Mouse (Mus musculus) lung, embryonic 15.5 days (tissue): ENCODE data around the gene Gsdma2. TPM values are rescaled to one million over a fixed set of nuclear protein-coding genes. Genes with fewer than 3 reads are reported as not detected.

ENCODE experiments used
- ATAC-seq: fragments of 200-750 bp; cut with Nextera tagmentation; 2 replicates; pipeline ENCODE4 v1.8.0; 2017; ENCODE audit warnings: moderate number of reproducible peaks, borderline replicate concordance; ENCODE audit not compliant: low FRiP score, low TSS enrichment; ENCODE audit errors: extremely low read depth
- H3K27ac ChIP-seq: fragments of 300-500 bp; sonication (generic); 2 replicates; pipeline ENCODE4 v1.5.1; 2015; ENCODE audit warnings: moderate library complexity, mild to moderate bottlenecking, inconsistent platforms
- H3K27me3 ChIP-seq: fragments of 300-500 bp; sonication (generic); 2 replicates; pipeline ENCODE4 v1.6.1; 2015; ENCODE audit warnings: inconsistent platforms
- H3K36me3 ChIP-seq: fragments of 300-500 bp; sonication (generic); 2 replicates; pipeline ENCODE4 v1.6.1; 2015; ENCODE audit warnings: inconsistent platforms
- H3K4me1 ChIP-seq: fragments of 300-500 bp; sonication (generic); 2 replicates; pipeline ENCODE4 v1.6.1; 2015; ENCODE audit warnings: inconsistent platforms
- H3K4me2 ChIP-seq: fragments of 300-500 bp; sonication (generic); 2 replicates; pipeline ENCODE4 v1.6.1; 2015; ENCODE audit warnings: inconsistent platforms, mild to moderate bottlenecking, moderate library complexity
- H3K4me3 ChIP-seq: fragments of 300-500 bp; sonication (generic); 2 replicates; pipeline ENCODE4 v1.5.1; 2015; ENCODE audit warnings: mild to moderate bottlenecking, inconsistent platforms
- H3K9ac ChIP-seq: fragments of 300-500 bp; sonication (generic); 2 replicates; pipeline ENCODE4 v1.6.1; 2015; ENCODE audit warnings: inconsistent platforms
- H3K9me3 ChIP-seq: fragments of 300-500 bp; sonication (generic); 2 replicates; pipeline ENCODE4 v1.6.1; 2016; ENCODE audit warnings: inconsistent platforms
- WGBS: fragments of 180-500 bp; shearing (Covaris S2); methylation state at CpG from one replicate; pipeline ENCODE4 v1.1.7; 2015; 5-methylcytosine and 5-hydroxymethylcytosine counted together
- polyA plus RNA-seq: library from polyadenylated mRNA; unstranded; fragments of >200 nt; fragmentation: Nextera tagmentation; extraction: Ambion mirVana; gene quantifications from 2 replicates; pipeline ENCODE4 v1.2.1, GENCODE M21; 2015

Gene Gsdma2
- polyA plus RNA-seq, 1 experiment from 2014 or later: not detected

DNA sequence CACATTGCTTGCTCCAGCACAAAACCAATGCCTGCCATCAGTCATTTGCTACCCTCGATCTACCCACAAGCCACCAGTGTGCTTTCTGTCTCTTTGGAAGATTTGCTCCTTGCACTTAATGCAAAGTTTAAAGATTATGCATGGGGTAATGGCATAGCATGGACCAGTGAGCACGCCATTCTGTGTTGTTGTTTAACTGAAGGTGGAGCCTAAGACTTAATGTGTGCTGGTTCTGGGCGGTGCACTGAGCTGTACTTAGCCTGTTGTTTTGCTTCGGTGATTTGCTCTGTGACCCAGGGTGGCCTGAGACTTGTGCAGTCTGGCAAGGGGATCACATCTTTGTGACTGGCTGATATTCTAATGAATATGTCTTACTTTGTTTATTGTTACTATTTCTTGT, 40.4 kb downstream of the Gsdma2 start:
- H3K4me1 ChIP-seq: peaks cover 15% of the 10 kb centered on the region
- H3K9me3 ChIP-seq: no peaks in the 10 kb centered on the region
- WGBS: 84% methylated on average over 4 of the region's 4 CpGs
- no peaks in the 10 kb centered on the region for H3K27me3 ChIP-seq
- peaks cover 62% of the 10 kb centered on the region for H3K36me3 ChIP-seq
- no peak overlapping the region for H3K27ac ChIP-seq
- H3K4me3 ChIP-seq: no peak overlapping the region
- ATAC-seq: no peak
- H3K4me2 ChIP-seq: no peak overlapping the region
- no peak overlapping the region for H3K9ac ChIP-seq

DNA sequence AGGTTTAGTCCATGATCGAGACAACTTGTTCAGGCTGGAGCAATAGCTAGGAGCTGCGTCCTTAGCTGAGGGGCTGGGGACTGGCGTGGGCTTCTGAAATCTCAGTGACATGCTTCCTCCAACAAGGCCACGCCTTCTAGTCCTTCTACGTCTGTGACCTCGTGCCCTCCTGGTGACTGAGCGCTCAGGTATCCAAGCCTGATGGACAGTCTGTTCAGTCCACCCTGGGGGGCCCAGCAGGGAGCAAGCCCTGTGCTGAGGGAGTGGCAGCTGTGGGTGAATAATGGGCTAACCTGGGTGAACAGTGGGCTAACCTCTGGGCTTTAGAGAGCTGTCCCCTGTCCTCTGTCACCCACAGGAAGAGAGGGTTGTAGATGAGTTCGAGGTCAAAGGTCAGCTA, 41.5 kb downstream of the Gsdma2 start:
- H3K4me3 ChIP-seq: no peak overlapping the region
- H3K4me1 ChIP-seq: peaks cover 15% of the 10 kb centered on the region
- no peak overlapping the region for H3K4me2 ChIP-seq
- no peak overlapping the region for H3K27ac ChIP-seq
- no peaks in the 10 kb centered on the region for H3K27me3 ChIP-seq
- peaks cover 73% of the 10 kb centered on the region for H3K36me3 ChIP-seq
- H3K9ac ChIP-seq: no peak overlapping the region
- WGBS: 82% methylated on average over 8 of the region's 8 CpGs
- no peaks in the 10 kb centered on the region for H3K9me3 ChIP-seq
- ATAC-seq: no peak

DNA sequence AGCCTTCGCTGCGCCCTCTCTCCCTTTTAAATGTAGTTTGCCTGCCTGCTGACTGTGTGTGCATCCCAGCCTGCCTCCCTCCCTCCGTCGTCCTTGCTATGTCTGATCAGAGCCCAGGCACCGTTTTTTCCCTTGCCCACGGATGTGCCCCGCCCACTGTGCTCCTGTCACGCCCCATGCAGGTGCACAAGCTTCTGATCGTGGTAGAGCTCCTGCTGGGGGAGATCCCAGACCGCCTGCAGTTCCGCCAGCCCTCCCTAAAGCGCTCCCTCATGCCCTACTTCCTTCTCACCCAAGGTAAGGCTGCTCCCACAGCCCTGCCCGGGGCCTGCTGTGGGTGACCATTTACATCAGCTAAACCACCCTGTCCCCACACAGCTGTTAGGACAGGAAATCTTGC, 46.6 kb downstream of the Gsdma2 start:
- no peak overlapping the region for H3K27ac ChIP-seq
- H3K36me3 ChIP-seq: peaks cover 75% of the 10 kb centered on the region
- H3K4me3 ChIP-seq: no peak overlapping the region
- no peak for ATAC-seq
- no peak overlapping the region for H3K9ac ChIP-seq
- no peaks in the 10 kb centered on the region for H3K27me3 ChIP-seq
- H3K4me1 ChIP-seq: no peaks in the 10 kb centered on the region
- H3K9me3 ChIP-seq: no peaks in the 10 kb centered on the region
- 72% methylated on average over 13 of the region's 13 CpGs for WGBS
- no peak overlapping the region for H3K4me2 ChIP-seq

DNA sequence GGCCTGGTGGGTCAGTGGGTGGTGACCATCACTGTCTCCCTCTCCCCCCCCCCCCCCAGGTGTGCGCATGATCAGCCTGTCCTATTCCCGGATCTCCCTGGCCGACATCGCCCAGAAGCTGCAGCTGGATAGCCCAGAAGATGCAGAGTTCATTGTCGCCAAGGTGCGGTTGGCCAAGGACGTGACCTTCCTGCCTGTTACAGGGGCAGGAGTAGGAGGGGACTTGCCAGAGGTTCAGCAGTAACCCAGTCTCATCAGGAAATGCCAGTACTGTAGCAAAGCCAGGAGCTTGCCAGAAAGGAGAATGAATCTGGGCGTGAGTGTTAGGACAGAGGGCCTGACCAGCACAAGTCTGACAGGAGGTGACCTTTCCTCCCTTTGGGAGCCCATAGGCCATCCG, 47.2 kb downstream of the Gsdma2 start:
- Histone ChIP-seq H3K4me2 (no peak overlapping the region), H3K9ac (no peak overlapping the region), H3K36me3 (peaks cover 72% of the 10 kb centered on the region), H3K27me3 (no peaks in the 10 kb centered on the region), H3K27ac (no peak overlapping the region), H3K9me3 (no peaks in the 10 kb centered on the region), H3K4me1 (no peaks in the 10 kb centered on the region), H3K4me3 (no peak overlapping the region)
- no peak for ATAC-seq
- 82% methylated on average over 7 of the region's 9 CpGs for WGBS

DNA sequence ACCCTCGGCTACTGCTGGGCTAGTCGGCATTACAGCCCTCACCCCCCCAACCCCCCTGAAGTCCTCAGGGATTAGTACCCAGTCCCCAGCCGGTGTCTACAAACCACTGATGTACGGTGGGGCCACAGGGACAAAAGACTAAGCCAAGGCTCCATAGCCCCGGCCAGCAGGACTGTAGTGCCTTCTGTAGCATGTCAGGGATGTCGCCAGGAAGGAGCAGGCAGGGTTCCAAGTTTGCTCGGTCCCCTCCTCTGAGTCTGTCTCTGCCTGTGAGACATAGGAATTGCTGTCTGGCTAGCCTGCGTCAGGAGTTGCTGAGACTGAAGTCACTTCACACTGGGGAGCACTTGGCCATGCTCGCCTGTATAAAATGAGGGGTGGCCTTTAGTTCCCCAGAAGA, 47.7 kb downstream of the Gsdma2 start:
- Histone ChIP-seq H3K4me3 (no peak overlapping the region), H3K27me3 (no peaks in the 10 kb centered on the region), H3K9me3 (no peaks in the 10 kb centered on the region), H3K4me1 (no peaks in the 10 kb centered on the region), H3K36me3 (peaks cover 72% of the 10 kb centered on the region), H3K4me2 (no peak overlapping the region), H3K9ac (no peak overlapping the region), H3K27ac (no peak overlapping the region)
- no peak for ATAC-seq
- 72% methylated on average over 9 of the region's 9 CpGs for WGBS

DNA sequence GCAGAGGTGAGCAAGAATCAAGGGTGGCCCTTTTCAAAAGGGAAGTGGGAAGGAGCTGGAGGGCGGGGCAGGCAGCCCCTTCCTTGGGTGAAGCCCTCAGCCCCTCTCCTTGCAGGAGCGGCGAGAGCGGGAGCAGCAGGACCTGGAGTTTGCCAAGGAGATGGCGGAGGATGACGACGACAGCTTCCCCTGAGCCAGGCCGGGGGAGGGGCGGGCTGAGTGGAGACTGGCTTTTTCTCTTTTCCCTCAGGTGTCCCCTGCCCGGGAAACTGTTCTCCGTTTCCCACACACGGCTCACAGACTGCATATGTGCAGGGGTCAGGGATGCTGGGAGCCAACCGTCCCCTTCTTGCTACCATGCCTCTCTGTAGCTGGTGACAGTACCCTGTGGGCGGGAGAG, 48.8 kb downstream of the Gsdma2 start:
- Histone ChIP-seq H3K27ac (no peak overlapping the region), H3K9ac (no peak overlapping the region), H3K27me3 (no peaks in the 10 kb centered on the region), H3K4me2 (no peak overlapping the region), H3K9me3 (no peaks in the 10 kb centered on the region), H3K4me1 (peaks cover 3% of the 10 kb centered on the region; the same call in 1 of the 2 replicates), H3K36me3 (peaks cover 61% of the 10 kb centered on the region), H3K4me3 (no peak overlapping the region)
- 70% methylated on average over 14 of the region's 14 CpGs for WGBS
- no peak for ATAC-seq

DNA sequence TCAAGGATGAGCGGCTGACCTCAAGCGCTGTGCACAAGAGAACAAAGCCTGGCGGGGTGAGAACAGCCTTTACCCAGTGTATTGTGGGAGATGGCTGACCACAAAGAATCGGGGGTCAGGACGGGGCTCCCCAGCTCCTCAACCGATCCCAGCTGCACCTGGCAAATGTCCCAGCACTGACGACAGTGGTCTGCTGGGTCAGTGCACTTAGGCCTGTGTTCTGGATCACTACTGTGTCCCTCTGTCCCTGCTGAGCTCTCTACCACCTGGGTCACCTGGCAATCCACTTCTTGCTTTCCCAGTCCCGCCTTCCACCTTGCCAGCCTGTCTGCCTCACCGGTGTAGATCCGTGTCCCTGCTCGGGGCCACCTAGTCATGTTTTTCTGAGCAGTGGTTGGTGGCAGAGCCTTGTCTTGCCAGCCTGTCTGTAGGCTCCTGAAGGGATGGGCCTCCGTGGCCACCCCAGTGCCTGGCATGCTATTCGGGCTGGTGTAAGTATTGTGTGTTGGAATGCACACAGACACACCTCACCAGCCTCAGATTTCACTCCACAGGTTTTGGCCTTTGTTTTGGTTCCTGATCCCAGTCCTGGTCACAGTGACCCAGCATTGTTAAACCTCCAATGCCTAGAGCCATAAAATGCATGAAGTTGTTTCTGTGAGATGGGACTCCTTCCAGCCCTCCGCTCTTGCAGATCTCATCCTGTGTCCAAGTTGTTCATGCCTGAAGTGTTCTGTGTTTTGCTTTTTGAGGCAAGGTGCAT, 50.1 kb downstream of the Gsdma2 start:
- Histone ChIP-seq H3K4me3 (no peak overlapping the region), H3K9ac (no peak overlapping the region), H3K27ac (no peak overlapping the region), H3K4me1 (peaks cover 3% of the 10 kb centered on the region; the same call in 1 of the 2 replicates), H3K9me3 (no peaks in the 10 kb centered on the region), H3K36me3 (peaks cover 49% of the 10 kb centered on the region), H3K27me3 (no peaks in the 10 kb centered on the region), H3K4me2 (no peak overlapping the region)
- whole genome bisulfite sequencing: 79% methylated on average over 14 of the region's 14 CpGs
- no peak for ATAC-seq

DNA sequence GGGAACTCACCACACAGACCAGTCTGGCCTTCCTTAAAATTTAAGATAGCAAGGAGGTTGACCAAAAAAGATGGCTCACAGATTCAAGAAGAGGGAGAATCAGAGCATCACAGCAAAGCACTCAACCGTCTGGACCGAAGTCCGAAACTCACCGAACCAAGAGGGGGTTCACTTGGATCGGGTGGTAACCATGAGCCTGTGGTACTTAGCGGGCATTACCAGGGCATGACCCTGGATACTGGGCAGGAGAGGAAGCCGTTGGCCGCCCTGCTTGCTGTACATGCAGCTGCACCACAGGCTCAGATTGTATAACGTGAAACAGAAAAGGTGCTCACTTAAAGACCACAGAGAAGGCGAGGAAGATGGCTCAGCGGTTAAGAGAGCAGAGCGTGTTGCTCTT, 50.7 kb downstream of the Gsdma2 start:
- Histone ChIP-seq H3K27ac (no peak overlapping the region), H3K4me1 (peaks cover 3% of the 10 kb centered on the region; the same call in 1 of the 2 replicates), H3K9ac (no peak overlapping the region), H3K36me3 (peaks cover 43% of the 10 kb centered on the region), H3K9me3 (no peaks in the 10 kb centered on the region), H3K4me3 (no peak overlapping the region), H3K4me2 (no peak overlapping the region), H3K27me3 (no peaks in the 10 kb centered on the region)
- no peak for ATAC-seq
- 89% methylated on average over 12 of the region's 12 CpGs for WGBS

DNA sequence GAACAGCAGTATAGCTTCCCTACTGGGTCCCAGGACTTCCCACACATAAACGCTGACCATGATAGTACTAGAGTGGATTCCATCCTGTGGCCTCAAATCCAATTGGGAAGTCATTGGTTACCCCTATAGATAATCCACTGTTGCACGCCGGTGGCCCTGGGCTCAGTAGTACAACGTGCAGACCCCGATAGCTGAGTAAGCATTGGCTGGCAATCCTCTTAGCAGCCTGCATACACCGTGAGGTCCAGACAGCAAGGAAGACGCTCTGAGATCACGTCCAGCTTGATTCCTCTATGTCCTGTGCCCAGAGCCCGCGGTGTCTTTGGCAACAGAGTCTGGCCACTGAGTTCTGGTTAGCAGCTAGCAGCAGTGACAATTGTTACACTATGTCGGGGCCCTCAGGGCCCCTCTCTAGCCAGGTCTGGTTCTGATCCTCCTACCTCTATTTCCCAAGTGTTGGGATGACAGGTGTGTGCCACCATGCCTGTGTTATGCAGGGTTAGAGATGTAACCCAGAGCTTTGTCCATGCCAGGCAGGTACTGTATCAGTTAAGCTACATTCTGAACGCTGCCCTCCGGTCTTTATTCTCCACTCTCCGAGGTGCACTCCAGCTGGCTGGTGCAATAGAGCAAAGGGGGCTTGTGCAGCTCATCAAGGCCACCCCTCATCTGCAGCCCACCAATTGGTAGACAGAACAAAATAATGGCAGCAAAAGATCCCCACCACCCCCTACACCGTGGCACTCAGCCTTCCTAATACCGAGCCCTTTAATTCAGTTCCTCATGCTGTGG, 52.5 kb downstream of the Gsdma2 start:
- H3K4me1 ChIP-seq: peaks cover 3% of the 10 kb centered on the region; the same call in 1 of the 2 replicates
- H3K27me3 ChIP-seq: no peaks in the 10 kb centered on the region
- H3K4me2 ChIP-seq: no peak overlapping the region
- no peak overlapping the region for H3K9ac ChIP-seq
- no peak overlapping the region for H3K27ac ChIP-seq
- peaks cover 25% of the 10 kb centered on the region for H3K36me3 ChIP-seq
- ATAC-seq: no peak
- WGBS: 81% methylated on average over 16 of the region's 16 CpGs
- no peaks in the 10 kb centered on the region for H3K9me3 ChIP-seq
- H3K4me3 ChIP-seq: no peak overlapping the region

DNA sequence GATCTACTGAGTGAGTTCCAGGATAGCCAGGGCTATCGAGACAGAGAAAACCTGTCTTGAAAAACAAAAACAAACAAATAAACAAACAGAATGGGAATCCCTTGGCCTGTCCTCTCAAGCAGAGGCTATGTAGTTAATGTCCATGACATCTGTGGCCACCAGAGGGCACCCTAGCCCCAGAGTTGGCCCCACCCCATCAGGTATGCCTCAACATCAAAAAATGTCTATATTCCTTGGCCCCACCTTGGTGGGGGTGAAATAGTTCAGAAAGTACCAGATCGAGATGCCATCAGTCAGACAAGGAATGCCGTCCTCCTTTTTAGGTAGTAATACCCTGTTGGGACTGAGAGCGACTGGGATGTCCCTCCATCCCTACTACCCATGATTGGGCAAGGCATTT, 53.4 kb downstream of the Gsdma2 start:
- H3K4me1 ChIP-seq: peaks cover 3% of the 10 kb centered on the region; the same call in 1 of the 2 replicates
- WGBS: 30% methylated on average over 4 of the region's 4 CpGs
- no peaks in the 10 kb centered on the region for H3K27me3 ChIP-seq
- no peak overlapping the region for H3K9ac ChIP-seq
- no peak overlapping the region for H3K4me2 ChIP-seq
- peak; percentile 46; the same call in 1 of the 2 replicates for ATAC-seq
- H3K36me3 ChIP-seq: peaks cover 23% of the 10 kb centered on the region
- no peaks in the 10 kb centered on the region for H3K9me3 ChIP-seq
- no peak overlapping the region for H3K27ac ChIP-seq
- no peak overlapping the region for H3K4me3 ChIP-seq

DNA sequence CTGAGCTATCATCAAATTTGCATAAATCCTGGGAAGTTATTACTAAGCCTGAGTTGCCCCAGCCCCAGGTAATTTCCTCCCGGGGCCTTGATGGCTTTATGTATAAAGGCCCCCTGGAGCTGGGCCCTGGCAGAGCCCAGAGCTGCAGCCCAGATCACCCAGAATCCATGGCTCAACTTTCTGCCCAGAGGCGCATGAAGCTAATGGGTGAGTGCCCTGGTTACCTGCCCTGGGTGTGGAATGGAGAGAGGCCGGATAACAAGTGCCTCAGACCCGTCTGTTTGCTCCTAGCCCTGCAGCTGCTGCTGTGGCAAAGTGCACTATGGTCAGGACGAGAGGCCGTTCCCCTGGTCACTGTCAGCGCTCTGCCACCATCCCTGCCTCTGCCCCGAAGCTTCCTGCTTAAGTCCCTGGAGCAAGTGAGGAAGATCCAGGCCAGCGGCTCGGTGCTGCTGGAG, 54.7 kb downstream of the Gsdma2 start, which contains the start of gene Csf3:
Gene Csf3, plus strand, starts transcription at position 51 of the 458 bp plus-strand sequence.
- Histone ChIP-seq H3K27ac (no peak within 1 kb of the TSS), H3K4me1 (peaks cover 3% of the 10 kb centered on the region; the same call in 1 of the 2 replicates), H3K4me2 (no peak within 1 kb of the TSS), H3K36me3 (peaks cover 23% of the 10 kb centered on the region), H3K9me3 (no peaks in the 10 kb centered on the region), H3K27me3 (no peaks in the 10 kb centered on the region), H3K4me3 (no peak within 1 kb of the TSS), H3K9ac (no peak within 1 kb of the TSS)
- 42% methylated on average over 10 of the region's 10 CpGs for WGBS
- no peak for ATAC-seq

DNA sequence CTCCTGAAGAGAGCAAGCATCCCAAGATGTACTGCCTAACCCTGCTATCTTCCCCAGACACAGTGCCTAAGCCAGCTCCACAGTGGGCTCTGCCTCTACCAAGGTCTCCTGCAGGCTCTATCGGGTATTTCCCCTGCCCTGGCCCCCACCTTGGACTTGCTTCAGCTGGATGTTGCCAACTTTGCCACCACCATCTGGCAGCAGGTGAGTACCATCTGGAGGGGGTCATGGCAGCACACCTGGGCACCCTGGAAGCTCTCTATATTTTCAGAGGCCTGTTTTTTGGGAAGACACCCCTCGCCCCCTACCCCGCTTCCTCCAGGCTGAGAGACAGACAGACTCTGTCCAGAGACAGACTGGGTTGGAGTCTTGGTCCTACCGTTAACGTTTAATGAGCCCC, 55.8 kb downstream of the Gsdma2 start:
- WGBS: 56% methylated on average over 5 of the region's 5 CpGs

More for the DNA sequence above, 55.8 kb downstream of the Gsdma2 start:
- Histone ChIP-seq H3K4me3 (no peak overlapping the region), H3K4me2 (no peak overlapping the region), H3K27ac (no peak overlapping the region), H3K9me3 (no peaks in the 10 kb centered on the region), H3K27me3 (no peaks in the 10 kb centered on the region), H3K36me3 (peaks cover 30% of the 10 kb centered on the region), H3K4me1 (peaks cover 13% of the 10 kb centered on the region), H3K9ac (no peak overlapping the region)
- no peak for ATAC-seq
